Mouse (Mus musculus): ENCODE data around the gene Kcnb1. TPM values are rescaled to one million over a fixed set of nuclear protein-coding genes. Genes with fewer than 3 reads are reported as not detected.

Gene Kcnb1
- polyA plus RNA-seq, 1 experiment from 2014 or later, result 0.24 TPM

DNA sequence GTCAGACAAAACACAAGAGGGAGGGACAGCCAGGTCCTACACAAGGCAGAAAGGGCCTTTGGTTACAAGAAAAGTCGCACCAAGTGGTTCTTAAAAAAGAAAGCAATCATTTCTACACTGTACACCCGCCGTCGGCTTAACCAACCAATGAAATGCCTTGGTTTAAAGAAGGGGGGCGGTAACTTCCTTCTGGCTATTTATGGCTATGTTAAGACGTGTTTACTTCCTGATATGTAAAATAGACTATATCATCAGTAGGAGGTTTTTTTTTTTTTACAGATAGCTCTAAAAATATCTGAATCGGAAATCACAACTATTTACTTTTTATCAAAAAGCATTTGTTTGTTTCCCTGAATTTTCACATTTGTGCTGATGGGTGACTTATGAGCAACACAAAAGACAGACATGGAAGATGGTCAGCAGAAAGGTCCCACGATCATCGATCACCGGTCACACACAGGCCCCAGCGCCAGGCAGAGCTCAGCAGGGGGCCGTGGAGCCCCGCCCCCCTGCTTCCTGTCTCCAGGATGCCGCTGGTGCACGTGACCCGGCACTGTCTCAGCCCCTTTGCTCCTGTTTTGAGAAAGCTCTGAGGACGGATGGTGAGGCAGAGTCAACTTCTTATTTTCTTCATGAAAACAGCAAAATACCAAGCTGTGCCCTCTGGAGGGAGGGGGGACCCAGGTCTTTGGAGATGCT is 88.1 kb downstream of the Kcnb1 start:
- Histone ChIP-seq H3K27ac (ENCODE audit: poor library complexity, severe bottlenecking) (no peak overlapping the region), H3K9ac (no peak overlapping the region), H3K36me3 (no peaks in the 10 kb centered on the region), H3K27me3 (replicated peaks) (peaks cover 28% of the 10 kb centered on the region), H3K4me1 (replicated peaks) (peaks cover 8% of the 10 kb centered on the region), H3K9me3 (replicated peaks) (0 out of 2 replicates have a peak, but pooled peaks cover under 1% of the 10 kb centered on the region), H3K4me2 (no peak overlapping the region), H3K4me3 (no peak overlapping the region)
- 64% methylated on average over 17 of the region's 17 CpGs for WGBS
- ATAC-seq (ENCODE audit: insufficient number of reproducible peaks, low FRiP score), result no peak

- no peak for ATAC-seq (ENCODE audit: insufficient number of reproducible peaks, low FRiP score)
- 79% methylated on average over 4 of the region's 4 CpGs for WGBS
- no peak overlapping the region for H3K4me2 ChIP-seq
Measured at GRCm38 (mm10) chr2:167094688-167095087, 95.3 kb downstream of the Kcnb1 start.

DNA sequence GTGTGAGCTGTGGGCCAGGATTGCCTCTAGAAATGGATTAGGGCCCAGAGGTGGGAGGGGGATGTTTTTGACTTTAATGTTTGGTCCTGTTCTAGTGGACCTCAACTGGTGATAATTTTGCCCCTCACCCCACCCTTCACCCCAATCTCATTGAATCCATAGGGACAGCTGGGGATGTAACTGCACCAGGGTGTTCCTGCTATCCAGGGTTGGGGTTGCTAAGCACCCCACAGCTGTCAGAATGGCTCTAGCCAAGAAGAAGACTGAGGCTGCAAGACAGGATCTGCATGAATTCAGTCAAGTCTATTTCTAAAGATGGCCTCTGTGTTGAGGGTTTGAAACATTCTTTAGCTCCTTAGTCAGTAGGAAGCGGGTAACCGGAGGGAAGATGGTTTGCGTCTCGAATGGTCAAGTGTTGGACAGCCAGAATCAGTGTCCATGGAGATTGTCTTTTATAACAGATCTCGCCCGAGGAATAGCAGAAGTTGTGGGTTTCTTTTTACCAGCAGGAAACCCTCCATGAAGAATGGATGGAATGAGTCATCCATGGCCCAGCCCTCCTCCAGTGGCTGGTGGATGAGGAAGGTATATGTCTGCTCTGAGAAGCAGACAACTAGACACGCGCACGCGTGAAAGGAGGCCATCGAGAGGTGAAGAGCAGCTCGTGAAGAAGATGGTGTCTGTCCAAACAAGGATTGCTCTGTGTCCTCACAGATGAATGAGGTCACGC is 96.6 kb downstream of the Kcnb1 start:
- Histone ChIP-seq H3K27ac (ENCODE audit: poor library complexity, severe bottlenecking) (no peak overlapping the region), H3K4me1 (replicated peaks) (no peaks in the 10 kb centered on the region), H3K4me2 (no peak overlapping the region), H3K9ac (no peak overlapping the region), H3K27me3 (replicated peaks) (peaks cover 7% of the 10 kb centered on the region; the same call in 1 of the 2 replicates), H3K4me3 (no peak overlapping the region), H3K36me3 (no peaks in the 10 kb centered on the region), H3K9me3 (replicated peaks) (no peaks in the 10 kb centered on the region)
- ATAC-seq (ENCODE audit: insufficient number of reproducible peaks, low FRiP score), result no peak
- WGBS, result 78% methylated on average over 13 of the region's 13 CpGs

More at GRCm38 (mm10) chr2:167094688-167095087, 95.3 kb downstream of the Kcnb1 start:
- Histone ChIP-seq H3K9ac (no peak overlapping the region), H3K9me3 (replicated peaks) (no peaks in the 10 kb centered on the region), H3K4me1 (replicated peaks) (no peaks in the 10 kb centered on the region), H3K27ac (ENCODE audit: poor library complexity, severe bottlenecking) (no peak overlapping the region), H3K36me3 (no peaks in the 10 kb centered on the region), H3K27me3 (replicated peaks) (peaks cover 7% of the 10 kb centered on the region), H3K4me3 (no peak overlapping the region)

- Histone ChIP-seq H3K27ac (ENCODE audit: poor library complexity, severe bottlenecking) (no peak overlapping the region), H3K27me3 (replicated peaks) (peaks cover 3% of the 10 kb centered on the region; the same call in 1 of the 2 replicates), H3K9ac (no peak overlapping the region), H3K9me3 (replicated peaks) (no peaks in the 10 kb centered on the region), H3K4me2 (no peak overlapping the region), H3K36me3 (no peaks in the 10 kb centered on the region), H3K4me3 (no peak overlapping the region), H3K4me1 (replicated peaks) (no peaks in the 10 kb centered on the region)
- ATAC-seq (ENCODE audit: insufficient number of reproducible peaks, low FRiP score), result no peak
- WGBS, result 62% methylated on average over 1 of the region's 1 CpGs
Measured at GRCm38 (mm10) chr2:167090271-167090670, 99.7 kb downstream of the Kcnb1 start.

DNA sequence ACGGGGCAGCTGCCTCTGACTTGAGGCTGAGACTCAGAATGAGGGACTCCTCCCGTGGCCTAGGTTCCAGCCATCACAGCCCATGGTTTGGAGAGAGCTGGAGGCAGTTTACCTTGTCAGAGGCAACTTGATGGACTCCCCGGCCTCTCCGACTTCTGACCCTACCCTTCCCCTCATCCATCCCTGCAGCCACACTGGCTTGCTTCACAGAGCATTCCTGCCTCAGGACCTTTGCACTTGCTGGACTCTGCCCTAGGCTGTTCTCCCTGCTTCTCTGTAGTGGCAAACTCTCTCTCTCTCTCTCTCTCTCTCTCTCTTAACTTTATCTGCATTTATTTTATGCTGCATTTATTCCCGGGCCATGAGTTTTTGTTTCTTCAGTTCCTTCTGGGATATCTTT is 103.1 kb downstream of the Kcnb1 start:
- H3K9me3 ChIP-seq (replicated peaks), result no peaks in the 10 kb centered on the region
- H3K27me3 ChIP-seq (replicated peaks), result peaks cover 3% of the 10 kb centered on the region; the same call in 1 of the 2 replicates
- 73% methylated on average over 5 of the region's 5 CpGs for WGBS
- no peak for ATAC-seq (ENCODE audit: insufficient number of reproducible peaks, low FRiP score)
- H3K9ac ChIP-seq, result no peak overlapping the region
- H3K27ac ChIP-seq (ENCODE audit: poor library complexity, severe bottlenecking), result no peak overlapping the region
- no peaks in the 10 kb centered on the region for H3K36me3 ChIP-seq
- H3K4me1 ChIP-seq (replicated peaks), result 0 out of 2 replicates have a peak, but pooled peaks cover under 1% of the 10 kb centered on the region
- H3K4me2 ChIP-seq, result no peak overlapping the region
- H3K4me3 ChIP-seq, result no peak overlapping the region

DNA sequence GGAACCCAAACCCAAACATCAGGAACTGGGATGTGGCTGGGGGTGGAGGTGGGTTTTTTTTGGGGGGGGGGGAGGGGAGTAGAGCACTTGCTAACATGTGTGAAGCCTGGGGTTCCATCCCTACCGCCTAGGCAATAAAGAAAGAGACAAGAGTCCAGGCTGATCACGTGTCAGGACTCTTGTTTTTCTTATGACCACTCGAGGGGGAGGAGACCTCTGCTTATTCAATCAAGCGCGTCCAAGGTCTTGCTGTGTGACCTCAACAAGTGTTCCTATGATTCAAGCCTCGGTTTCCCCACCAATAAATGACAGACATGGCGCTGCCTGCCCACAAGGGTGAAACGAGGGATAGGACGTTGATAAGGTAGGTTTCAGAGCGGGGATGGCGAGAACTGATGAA is 103.9 kb downstream of the Kcnb1 start:
- Histone ChIP-seq H3K4me1 (replicated peaks) (0 out of 2 replicates have a peak, but pooled peaks cover 6% of the 10 kb centered on the region), H3K36me3 (no peaks in the 10 kb centered on the region), H3K4me2 (no peak overlapping the region), H3K27ac (ENCODE audit: poor library complexity, severe bottlenecking) (no peak overlapping the region), H3K9me3 (replicated peaks) (no peaks in the 10 kb centered on the region), H3K4me3 (no peak overlapping the region), H3K27me3 (replicated peaks) (peaks cover 3% of the 10 kb centered on the region; the same call in 1 of the 2 replicates), H3K9ac (no peak overlapping the region)
- ATAC-seq (ENCODE audit: insufficient number of reproducible peaks, low FRiP score), result no peak
- 54% methylated on average over 11 of the region's 11 CpGs for WGBS

DNA sequence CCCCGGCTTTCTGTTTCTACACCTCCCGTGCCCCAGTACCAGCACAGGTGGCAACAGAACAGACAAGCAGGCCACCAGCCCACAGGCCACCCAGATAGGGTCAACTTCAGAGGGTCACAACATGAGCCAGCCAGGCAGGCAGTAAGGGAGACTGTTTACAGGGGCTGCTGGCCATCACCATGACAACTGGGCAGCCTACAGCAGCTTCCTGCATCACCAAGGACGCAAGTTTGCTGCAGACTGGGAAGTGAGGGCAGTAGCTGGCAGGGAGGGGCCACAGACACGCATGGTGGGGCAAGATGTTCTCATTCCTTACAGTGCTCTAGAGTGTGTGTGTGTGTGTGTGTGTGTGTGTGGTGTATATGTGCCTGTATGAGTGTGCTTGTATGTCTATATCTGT is 108.3 kb downstream of the Kcnb1 start:
- WGBS, result 25% methylated on average over 4 of the region's 4 CpGs
- H3K27me3 ChIP-seq (replicated peaks), result peaks cover 6% of the 10 kb centered on the region; the same call in 1 of the 2 replicates
- H3K9me3 ChIP-seq (replicated peaks), result no peaks in the 10 kb centered on the region
- no peak overlapping the region for H3K27ac ChIP-seq (ENCODE audit: poor library complexity, severe bottlenecking)
- H3K4me2 ChIP-seq, result no peak overlapping the region
- H3K36me3 ChIP-seq, result no peaks in the 10 kb centered on the region
- no peak overlapping the region for H3K9ac ChIP-seq
- peaks cover 22% of the 10 kb centered on the region; the same call in 1 of the 2 replicates for H3K4me1 ChIP-seq (replicated peaks)
- ATAC-seq (ENCODE audit: insufficient number of reproducible peaks, low FRiP score), result peak; percentile 49; the same call in 1 of the 2 replicates
- no peak overlapping the region for H3K4me3 ChIP-seq

- H3K27ac ChIP-seq (ENCODE audit: poor library complexity, severe bottlenecking), result no peak overlapping the region
- H3K4me2 ChIP-seq, result no peak overlapping the region
- ATAC-seq (ENCODE audit: insufficient number of reproducible peaks, low FRiP score), result no peak
- no peaks in the 10 kb centered on the region for H3K9me3 ChIP-seq (replicated peaks)
- WGBS, result 72% methylated on average over 6 of the region's 6 CpGs
- H3K9ac ChIP-seq, result no peak overlapping the region
- H3K27me3 ChIP-seq (replicated peaks), result peaks cover 6% of the 10 kb centered on the region; the same call in 1 of the 2 replicates
- no peak overlapping the region for H3K4me3 ChIP-seq
- H3K36me3 ChIP-seq, result no peaks in the 10 kb centered on the region
- H3K4me1 ChIP-seq (replicated peaks), result peaks cover 22% of the 10 kb centered on the region; the same call in 1 of the 2 replicates
Measured at GRCm38 (mm10) chr2:167081135-167081534, 108.8 kb downstream of the Kcnb1 start.

GRCm38 (mm10) chr2:167080387-167080786 is 109.6 kb downstream of the Kcnb1 start:
- H3K4me1 ChIP-seq (replicated peaks), result peaks cover 22% of the 10 kb centered on the region; the same call in 1 of the 2 replicates
- H3K9me3 ChIP-seq (replicated peaks), result no peaks in the 10 kb centered on the region
- ATAC-seq (ENCODE audit: insufficient number of reproducible peaks, low FRiP score), result no peak
- H3K4me3 ChIP-seq, result no peak overlapping the region
- no peak overlapping the region for H3K4me2 ChIP-seq
- H3K9ac ChIP-seq, result no peak overlapping the region
- H3K27ac ChIP-seq (ENCODE audit: poor library complexity, severe bottlenecking), result no peak overlapping the region
- 87% methylated on average over 3 of the region's 3 CpGs for WGBS
- no peaks in the 10 kb centered on the region for H3K36me3 ChIP-seq
- H3K27me3 ChIP-seq (replicated peaks), result peaks cover 6% of the 10 kb centered on the region; the same call in 1 of the 2 replicates

DNA sequence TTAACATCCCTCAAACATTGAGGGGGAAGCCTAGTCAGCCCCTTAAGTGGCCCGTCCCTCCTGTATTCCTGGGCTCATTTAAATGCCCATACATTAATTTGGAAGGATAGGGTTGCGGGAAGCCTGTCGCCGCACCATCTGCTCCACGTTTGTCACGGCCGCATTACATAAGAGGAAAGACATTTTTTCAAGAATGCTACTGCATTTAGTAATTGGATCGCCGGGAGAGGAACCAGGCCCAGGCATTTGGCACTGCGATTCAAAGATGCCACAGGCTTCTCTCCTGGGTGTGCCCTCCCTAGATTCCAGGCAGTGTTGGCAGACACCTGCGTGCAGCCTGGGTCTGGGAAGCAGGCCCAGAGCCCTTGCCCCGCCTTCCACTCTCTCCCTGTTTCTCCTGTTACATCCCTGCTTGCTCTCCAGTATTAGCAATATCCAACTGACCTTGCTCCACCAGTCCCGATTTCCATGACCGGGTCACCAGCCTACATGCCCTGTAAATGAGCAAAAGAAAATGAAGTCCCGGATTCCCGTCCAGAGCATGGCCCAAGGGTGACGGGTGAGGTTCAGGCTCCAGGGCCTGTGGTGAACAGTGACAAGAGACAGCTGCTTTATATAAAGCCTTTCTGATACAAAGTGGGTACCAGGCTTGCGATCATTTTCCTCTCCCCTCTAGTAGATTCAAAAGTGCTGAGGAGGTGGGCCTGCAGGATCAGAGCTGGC is 110.3 kb downstream of the Kcnb1 start:
- H3K9ac ChIP-seq, result no peak overlapping the region; the same call in 1 of the 2 replicates
- peaks cover 6% of the 10 kb centered on the region; the same call in 1 of the 2 replicates for H3K27me3 ChIP-seq (replicated peaks)
- 61% methylated on average over 18 of the region's 18 CpGs for WGBS
- H3K4me3 ChIP-seq, result no peak overlapping the region
- no peak overlapping the region for H3K4me2 ChIP-seq
- H3K9me3 ChIP-seq (replicated peaks), result no peaks in the 10 kb centered on the region
- ATAC-seq (ENCODE audit: insufficient number of reproducible peaks, low FRiP score), result no peak
- no peaks in the 10 kb centered on the region for H3K36me3 ChIP-seq
- peaks cover 22% of the 10 kb centered on the region; the same call in 1 of the 2 replicates for H3K4me1 ChIP-seq (replicated peaks)
- no peak overlapping the region for H3K27ac ChIP-seq (ENCODE audit: poor library complexity, severe bottlenecking)
